Mouse (Mus musculus) limb, embryonic 13.5 days (tissue): ENCODE data around the gene Abca14. TPM values are rescaled to one million over a fixed set of nuclear protein-coding genes. Genes with fewer than 3 reads are reported as not detected.
"Not testable (repeated sequence)": the region's sequence is repeated elsewhere in the genome, so short reads cannot be mapped to it uniquely, and the experiment has no call there.

Experiments
- ATAC-seq: fragments of 200-750 bp; cut with Nextera tagmentation; 2 replicates; pipeline ENCODE4 v1.8.0; 2017; ENCODE audit warnings: low read depth, moderate number of reproducible peaks, moderate TSS enrichment; ENCODE audit not compliant: low FRiP score
- H3K27ac ChIP-seq: fragments of 300-500 bp; sonication (generic); 2 replicates; pipeline ENCODE4 v1.5.1; 2015; ENCODE audit warnings: inconsistent platforms, mild to moderate bottlenecking, moderate library complexity
- H3K27me3 ChIP-seq: fragments of 300-500 bp; sonication (generic); 2 replicates; pipeline ENCODE4 v1.6.1; 2015; ENCODE audit warnings: mild to moderate bottlenecking, inconsistent platforms
- H3K36me3 ChIP-seq: fragments of 300-500 bp; sonication (generic); 2 replicates; pipeline ENCODE4 v1.6.1; 2015; ENCODE audit warnings: inconsistent platforms, mild to moderate bottlenecking, moderate library complexity
- H3K4me1 ChIP-seq: fragments of 300-500 bp; sonication (generic); 2 replicates; pipeline ENCODE4 v1.6.1; 2015; ENCODE audit warnings: inconsistent platforms
- H3K4me2 ChIP-seq: fragments of 300-500 bp; sonication (generic); replicated peaks from 2 replicates; pipeline ENCODE4 v1.6.1; 2015; ENCODE audit warnings: inconsistent platforms, mild to moderate bottlenecking, moderate library complexity
- H3K4me3 ChIP-seq: fragments of 300-500 bp; sonication (generic); 2 replicates; pipeline ENCODE4 v1.5.1; 2015; ENCODE audit warnings: moderate library complexity, mild to moderate bottlenecking, inconsistent platforms
- H3K9ac ChIP-seq: fragments of 300-500 bp; sonication (generic); 2 replicates; pipeline ENCODE4 v1.6.1; 2015; ENCODE audit warnings: mild to moderate bottlenecking, inconsistent platforms
- H3K9me3 ChIP-seq: fragments of 300-500 bp; sonication (generic); 2 replicates; pipeline ENCODE4 v1.6.1; 2016; ENCODE audit warnings: inconsistent platforms
- WGBS: fragments of 180-500 bp; shearing (Covaris S2); methylation state at CpG from one replicate; pipeline ENCODE4 v1.1.7; 2015; 5-methylcytosine and 5-hydroxymethylcytosine counted together
- polyA plus RNA-seq: library from polyadenylated mRNA; unstranded; fragments of >200 nt; fragmentation: Nextera tagmentation; extraction: Ambion mirVana; gene quantifications from 2 replicates; pipeline ENCODE4 v1.2.1, GENCODE M21; 2015

Abca14 gene
- polyA plus RNA-seq, 1 experiment from 2014 or later, result not detected

DNA sequence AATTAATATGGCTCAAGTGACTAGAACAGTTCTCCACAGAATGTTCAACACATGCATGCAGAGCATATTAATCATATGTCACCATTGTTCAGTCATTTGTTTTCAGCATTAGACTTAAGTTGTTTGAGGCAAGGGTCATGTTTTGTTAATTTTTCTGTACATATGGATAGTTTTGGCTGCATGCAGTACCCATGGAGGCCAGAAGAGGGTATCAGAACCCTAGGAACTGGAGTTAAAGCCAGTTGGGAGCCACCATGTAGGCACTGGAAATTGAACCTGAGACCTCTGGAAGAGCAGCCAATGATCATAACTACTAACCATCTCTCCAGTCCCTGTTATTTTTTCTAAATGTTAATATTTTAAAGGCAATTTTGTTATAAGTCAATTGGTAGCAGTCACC, 37.3 kb downstream of the Abca14 start:
- H3K9me3 ChIP-seq, result no peaks in the 10 kb centered on the region
- no peak overlapping the region for H3K4me2 ChIP-seq
- H3K27ac ChIP-seq, result no peak overlapping the region
- H3K4me3 ChIP-seq, result no peak overlapping the region
- H3K27me3 ChIP-seq, result no peaks in the 10 kb centered on the region
- H3K36me3 ChIP-seq, result no peaks in the 10 kb centered on the region
- no peak overlapping the region for H3K9ac ChIP-seq
- no peak for ATAC-seq
- no peaks in the 10 kb centered on the region for H3K4me1 ChIP-seq

DNA sequence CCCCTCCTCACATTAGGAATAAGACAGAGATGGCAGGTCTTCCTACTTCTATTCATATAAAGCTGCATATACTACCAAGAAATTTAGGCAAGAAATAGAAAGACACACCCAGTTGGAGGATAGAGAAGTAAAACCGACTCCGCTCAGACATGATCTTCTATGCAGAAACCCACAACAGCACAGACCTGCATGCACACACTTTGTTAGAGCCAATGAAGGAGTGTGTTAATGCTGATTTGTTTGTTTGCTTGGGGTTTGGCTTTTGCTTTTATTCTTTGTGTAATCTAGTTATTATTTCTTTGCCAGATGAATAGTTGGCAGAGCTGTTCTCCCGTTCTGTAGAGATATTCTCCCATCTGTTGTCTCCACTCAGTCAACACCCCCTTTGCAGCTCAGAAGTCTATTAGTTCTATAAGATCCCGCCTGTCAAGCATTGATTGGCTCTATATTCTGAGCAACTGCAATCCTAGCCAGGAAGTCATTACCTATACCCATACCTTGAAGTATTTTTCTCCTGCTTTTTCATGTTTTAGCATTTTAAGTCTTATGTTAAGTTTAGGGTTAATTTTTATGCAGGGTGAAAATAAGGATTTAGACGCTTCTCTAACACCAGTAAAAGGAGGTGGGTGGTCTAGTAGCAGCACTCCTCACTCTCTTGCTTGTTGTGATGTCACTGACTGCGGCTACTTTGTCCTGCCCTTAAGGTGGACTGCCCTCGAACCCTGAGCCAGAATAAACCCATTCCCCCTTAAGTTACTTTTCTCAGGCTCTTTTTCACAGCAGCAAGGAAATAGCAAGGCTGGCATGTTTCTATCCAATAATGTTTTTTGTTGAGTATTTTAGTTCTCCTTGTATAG, 67.6 kb downstream of the Abca14 start:
- Histone ChIP-seq H3K27ac (no peak overlapping the region), H3K27me3 (no peaks in the 10 kb centered on the region), H3K4me3 (no peak overlapping the region), H3K4me1 (no peaks in the 10 kb centered on the region), H3K9ac (no peak overlapping the region), H3K9me3 (no peaks in the 10 kb centered on the region), H3K36me3 (no peaks in the 10 kb centered on the region), H3K4me2 (no peak overlapping the region)
- 73% methylated on average over 7 of the region's 7 CpGs for WGBS
- ATAC-seq, result no peak

DNA sequence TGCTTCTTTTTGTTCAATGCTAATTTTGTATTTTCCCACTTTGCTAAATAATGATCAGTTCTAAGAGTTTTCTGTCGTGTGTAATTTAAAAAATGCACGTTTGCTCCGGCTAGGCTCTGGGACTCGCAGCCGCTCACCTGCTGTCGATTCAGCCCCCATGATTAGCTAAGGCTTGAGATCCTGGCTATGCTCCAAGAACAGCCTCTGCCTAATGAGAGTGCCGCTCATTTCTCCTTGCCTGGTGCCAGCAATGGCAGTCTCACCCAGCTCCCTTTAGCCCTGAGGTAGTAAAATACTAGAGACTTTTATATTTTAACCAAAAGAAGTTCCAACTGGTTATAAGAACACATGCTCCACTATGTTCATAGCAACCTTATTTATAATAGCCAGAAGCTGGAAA, 68.3 kb downstream of the Abca14 start:
- H3K9ac ChIP-seq, result no peak overlapping the region
- no peak overlapping the region for H3K27ac ChIP-seq
- no peaks in the 10 kb centered on the region for H3K36me3 ChIP-seq
- peak; percentile 66; the same call in 1 of the 2 replicates for ATAC-seq
- H3K27me3 ChIP-seq, result no peaks in the 10 kb centered on the region
- WGBS, result 39% methylated on average over 7 of the region's 7 CpGs
- no peak overlapping the region for H3K4me2 ChIP-seq
- H3K4me1 ChIP-seq, result no peaks in the 10 kb centered on the region
- no peaks in the 10 kb centered on the region for H3K9me3 ChIP-seq
- H3K4me3 ChIP-seq, result no peak overlapping the region

DNA sequence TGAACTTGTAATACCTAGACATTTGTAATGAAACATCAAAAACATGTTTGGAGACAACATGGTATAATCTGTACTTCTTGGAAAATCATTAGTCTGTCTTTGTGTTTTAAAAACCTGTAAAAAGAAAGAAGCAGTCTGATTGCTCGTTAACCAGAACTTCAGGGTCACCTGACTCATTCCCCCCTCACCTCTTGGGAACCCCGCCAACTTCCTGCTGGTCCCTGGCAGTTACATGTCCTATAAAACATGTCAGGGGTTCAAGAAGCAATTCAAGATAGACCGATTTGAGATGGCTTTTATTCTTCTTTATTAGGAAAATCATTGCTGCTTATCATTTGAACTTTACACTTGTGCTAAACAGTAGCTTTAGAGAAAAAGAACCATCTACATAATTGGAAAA, 81.5 kb downstream of the Abca14 start:
- H3K27ac ChIP-seq, result no peak overlapping the region
- H3K9ac ChIP-seq, result no peak overlapping the region
- H3K4me1 ChIP-seq, result no peaks in the 10 kb centered on the region
- no peaks in the 10 kb centered on the region for H3K9me3 ChIP-seq
- ATAC-seq, result no peak
- H3K36me3 ChIP-seq, result no peaks in the 10 kb centered on the region
- no peaks in the 10 kb centered on the region for H3K27me3 ChIP-seq
- H3K4me3 ChIP-seq, result no peak overlapping the region
- 32% methylated on average over 3 of the region's 3 CpGs for WGBS
- no peak overlapping the region for H3K4me2 ChIP-seq

DNA sequence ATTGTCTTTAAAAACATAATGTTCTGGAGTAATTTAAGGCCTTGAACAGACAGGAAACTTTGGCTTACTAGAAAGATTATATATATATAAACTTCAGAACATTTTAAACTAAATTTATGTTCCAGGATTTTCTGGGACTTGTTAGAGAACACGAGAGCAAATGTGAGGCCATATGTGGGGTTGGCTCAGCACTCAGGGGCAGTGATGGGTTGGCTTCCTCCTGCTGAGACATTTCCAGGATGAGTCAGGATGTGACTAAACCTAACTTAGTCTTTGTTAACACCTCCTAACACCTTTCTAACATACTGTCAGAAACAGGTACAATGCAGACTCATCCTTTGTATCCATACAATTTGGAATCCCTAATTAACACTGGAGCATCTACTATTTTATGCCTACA, 112.3 kb downstream of the Abca14 start:
- Histone ChIP-seq H3K4me2 (no peak overlapping the region), H3K9ac (no peak overlapping the region), H3K4me3 (no peak overlapping the region), H3K4me1 (no peaks in the 10 kb centered on the region), H3K36me3 (no peaks in the 10 kb centered on the region), H3K9me3 (no peaks in the 10 kb centered on the region), H3K27me3 (no peaks in the 10 kb centered on the region), H3K27ac (no peak overlapping the region)
- ATAC-seq, result no peak
- WGBS, result 43% methylated on average over 1 of the region's 1 CpGs

DNA sequence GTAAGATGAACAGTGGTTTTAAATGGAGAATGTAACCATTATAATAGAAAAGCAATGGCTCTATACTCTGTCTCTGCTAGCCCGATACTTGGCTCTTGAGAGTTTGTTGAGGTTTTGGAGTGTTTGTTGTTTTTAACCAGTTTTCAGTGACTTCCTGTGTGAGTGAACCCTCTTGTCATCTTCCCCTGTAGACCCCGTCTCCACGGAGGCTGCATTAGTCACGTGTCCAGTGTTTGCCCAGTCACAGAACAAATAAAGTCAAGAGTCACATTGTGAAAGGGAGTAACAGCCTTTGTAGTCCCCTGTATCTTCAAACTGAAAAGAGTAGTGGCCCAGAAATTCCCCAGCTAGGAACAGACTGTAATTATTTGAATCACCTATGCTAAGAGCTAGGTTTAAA, 119.2 kb downstream of the Abca14 start:
- no peaks in the 10 kb centered on the region for H3K36me3 ChIP-seq
- H3K4me1 ChIP-seq, result peaks cover 4% of the 10 kb centered on the region; the same call in 1 of the 2 replicates
- no peak overlapping the region for H3K27ac ChIP-seq
- WGBS, result 73% methylated on average over 4 of the region's 4 CpGs
- no peak overlapping the region for H3K4me2 ChIP-seq
- ATAC-seq, result no peak
- H3K4me3 ChIP-seq, result no peak overlapping the region
- no peaks in the 10 kb centered on the region for H3K9me3 ChIP-seq
- H3K9ac ChIP-seq, result no peak overlapping the region
- H3K27me3 ChIP-seq, result no peaks in the 10 kb centered on the region

DNA sequence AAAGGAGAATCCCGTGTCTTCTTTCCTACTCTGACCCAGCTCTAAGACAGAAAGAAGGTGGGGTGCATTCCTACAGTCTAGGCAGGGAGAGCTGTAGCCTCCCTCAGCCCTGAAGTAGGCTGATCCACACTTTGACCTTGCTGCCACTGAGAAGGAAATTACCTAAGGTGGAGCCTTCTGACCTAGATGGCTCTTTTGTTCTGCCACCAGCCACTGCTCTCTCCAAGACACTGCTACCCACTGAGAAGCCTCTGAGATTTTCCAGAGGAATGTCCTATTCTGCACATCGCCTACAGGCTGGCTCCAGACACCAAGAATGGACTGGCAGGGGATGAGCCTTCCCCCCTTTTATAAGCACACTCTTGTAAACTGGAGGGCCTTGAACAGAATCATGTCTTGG, 122.2 kb downstream of the Abca14 start:
- not testable (repeated sequence) for ATAC-seq, H3K36me3 ChIP-seq, H3K4me2 ChIP-seq, H3K4me3 ChIP-seq, H3K27ac ChIP-seq, H3K4me1 ChIP-seq, H3K27me3 ChIP-seq, H3K9ac ChIP-seq, H3K9me3 ChIP-seq
- WGBS, result 81% methylated on average over 2 of the region's 2 CpGs

DNA sequence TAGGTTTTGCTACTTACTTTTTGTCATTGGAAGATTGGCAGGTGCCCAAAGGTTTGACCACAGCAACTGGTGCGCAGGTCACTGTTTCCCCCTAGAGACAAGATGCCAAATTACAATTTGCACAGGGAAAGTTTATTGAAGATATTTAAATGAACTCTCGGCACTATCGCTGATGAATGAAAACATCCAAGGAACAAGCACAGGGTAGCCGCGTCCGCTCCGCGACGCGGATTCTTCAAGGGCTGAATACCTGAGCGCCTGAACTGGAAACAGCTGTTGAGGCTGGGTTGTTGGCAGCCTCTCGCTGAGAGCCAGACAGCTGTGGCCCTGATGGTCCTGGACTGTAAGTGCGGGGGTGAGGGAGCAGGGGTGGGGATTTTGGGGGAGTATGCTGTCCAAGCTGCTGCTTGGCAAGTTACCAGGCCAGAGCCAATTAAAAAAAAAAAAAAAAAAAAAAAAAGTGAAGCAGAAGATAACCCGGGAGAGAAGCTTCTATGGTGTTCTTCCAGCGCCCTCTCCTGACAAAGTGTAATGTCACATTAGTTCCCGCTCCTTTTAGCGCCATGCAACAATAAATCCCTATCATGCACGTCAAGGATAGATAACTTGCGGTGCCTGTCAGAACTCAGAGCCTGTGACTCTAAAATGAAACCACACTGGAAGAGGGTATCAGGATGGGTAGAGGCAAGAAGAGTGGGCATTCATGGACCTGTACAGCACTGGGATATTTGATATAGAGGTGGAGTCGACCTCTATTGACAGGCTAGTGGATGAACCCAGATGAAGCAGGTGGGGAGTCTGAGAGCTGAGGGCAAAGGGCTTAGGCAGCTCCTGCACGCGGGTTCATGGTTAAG, 123.7 kb downstream of the Abca14 start:
- no peak overlapping the region for H3K9ac ChIP-seq
- H3K4me3 ChIP-seq, result peak overlapping the region; percentile 16
- H3K9me3 ChIP-seq, result no peaks in the 10 kb centered on the region
- 13% methylated on average over 22 of the region's 22 CpGs for WGBS
- H3K27ac ChIP-seq, result no peak overlapping the region
- no peaks in the 10 kb centered on the region for H3K36me3 ChIP-seq
- ATAC-seq, result peak; percentile 66
- peaks cover 4% of the 10 kb centered on the region; the same call in 1 of the 2 replicates for H3K4me1 ChIP-seq
- H3K4me2 ChIP-seq, result peak overlapping the region; percentile 51
- no peaks in the 10 kb centered on the region for H3K27me3 ChIP-seq

DNA sequence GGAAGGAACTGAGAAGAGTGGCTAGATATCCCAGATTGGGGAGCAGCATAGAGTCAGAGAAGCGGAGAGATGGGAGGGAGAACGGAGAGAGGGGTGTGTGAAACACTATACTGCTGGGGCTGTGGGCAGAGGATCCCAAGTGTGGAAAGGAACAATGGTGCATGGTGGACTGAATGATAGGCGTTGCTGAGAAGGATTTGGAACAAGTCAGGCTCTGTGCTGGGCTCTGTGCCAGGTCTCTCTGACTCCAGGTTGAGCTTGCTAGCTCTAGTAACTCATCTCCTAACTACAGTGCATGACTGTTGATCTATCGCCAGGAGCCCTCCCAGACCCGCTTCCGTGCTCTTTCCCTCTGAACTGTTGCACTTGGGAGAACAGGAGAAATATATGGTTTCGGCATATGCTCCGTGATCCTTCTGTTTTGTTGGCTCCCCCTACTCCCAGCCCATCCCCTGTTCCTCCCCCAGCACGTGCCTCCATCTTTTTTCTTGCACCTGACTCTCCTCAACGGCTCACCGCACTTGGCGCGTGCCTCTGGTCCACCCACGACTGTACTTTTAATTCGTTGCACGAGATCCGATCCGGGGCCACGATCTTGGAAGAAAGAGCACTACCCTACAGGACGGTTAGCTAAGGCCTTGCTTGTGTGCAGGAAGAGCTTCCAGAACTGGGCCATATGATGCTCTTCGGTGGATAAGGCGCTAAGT, 124.5 kb downstream of the Abca14 start, which contains the start of gene Abca15:
Gene Abca15 (plus strand): TSS at position 584 of the 707 bp plus-strand sequence.
- WGBS, result 85% methylated on average over 22 of the region's 22 CpGs
- Histone ChIP-seq H3K4me2 (peak within 1 kb of the TSS; percentile 51), H3K9me3 (no peaks in the 10 kb centered on the region), H3K27ac (no peak within 1 kb of the TSS), H3K4me1 (peaks cover 4% of the 10 kb centered on the region; the same call in 1 of the 2 replicates), H3K9ac (no peak within 1 kb of the TSS), H3K4me3 (peak within 1 kb of the TSS; percentile 16), H3K36me3 (no peaks in the 10 kb centered on the region), H3K27me3 (no peaks in the 10 kb centered on the region)
- ATAC-seq, result peak; percentile 80

DNA sequence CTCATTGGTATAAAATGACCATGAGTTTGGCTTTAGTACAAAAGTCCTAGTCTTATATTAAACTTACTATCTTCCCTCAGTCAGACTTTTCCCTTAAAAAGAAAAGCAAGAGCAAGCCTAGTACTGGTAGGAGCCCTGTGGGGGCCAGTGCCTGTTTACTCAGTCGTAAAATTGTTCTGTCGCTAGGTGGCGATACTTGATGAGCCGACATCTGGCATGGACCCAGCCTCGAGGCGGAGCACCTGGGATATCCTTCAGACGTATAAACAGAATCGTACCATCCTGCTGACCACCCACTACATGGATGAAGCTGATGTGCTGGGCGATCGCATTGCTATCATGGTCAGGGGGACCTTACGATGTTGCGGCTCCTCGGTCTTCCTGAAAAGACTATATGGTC, 157.4 kb downstream of the Abca14 start:
- no peaks in the 10 kb centered on the region for H3K27me3 ChIP-seq
- no peak for ATAC-seq

More for the DNA sequence above, 157.4 kb downstream of the Abca14 start:
- H3K4me1 ChIP-seq, result no peaks in the 10 kb centered on the region
- H3K4me2 ChIP-seq, result no peak overlapping the region
- no peak overlapping the region for H3K4me3 ChIP-seq
- no peaks in the 10 kb centered on the region for H3K36me3 ChIP-seq
- 35% methylated on average over 13 of the region's 13 CpGs for WGBS
- no peak overlapping the region for H3K9ac ChIP-seq
- H3K27ac ChIP-seq, result no peak overlapping the region
- no peaks in the 10 kb centered on the region for H3K9me3 ChIP-seq
